Mouse (Mus musculus) liver, adult (tissue): ENCODE results near the gene Fjx1.

Source experiments
- GATA4 ChIP-seq: IDR thresholded peaks from 2 replicates; pipeline ENCODE4 v1.6.1; 2014; ENCODE audit warnings: mild to moderate bottlenecking, low read length; ENCODE audit not compliant: insufficient replicate concordance

The Fjx1 gene

GRCm38 (mm10) chr2:102451671-102452549, at the start of gene Fjx1:
TSS of gene Fjx1 (minus strand) at chr2:102452499.
- no peak for TF ChIP-seq GATA4

- no peak for TF ChIP-seq GATA4
These were observed 47.8 kb upstream of the Fjx1 start for GRCm38 (mm10) chr2:102500001-102500689.

- TF ChIP-seq GATA4 = no peak
These were observed 28.4 kb upstream of the Fjx1 start for GRCm38 (mm10) chr2:102480738-102481137.

- TF ChIP-seq GATA4 = no peak
These were observed 23.8 kb upstream of the Fjx1 start for GRCm38 (mm10) chr2:102476101-102476500.

GRCm38 (mm10) chr2:102468645-102469044, 16.3 kb upstream of the Fjx1 start:
- no peak for TF ChIP-seq GATA4

- TF ChIP-seq GATA4 = no peak
These were observed 12.0 kb upstream of the Fjx1 start for GRCm38 (mm10) chr2:102464342-102464732.

GRCm38 (mm10) chr2:102463587-102464341, 11.5 kb upstream of the Fjx1 start:
- TF ChIP-seq GATA4 = no peak

GRCm38 (mm10) chr2:102461491-102461890, 9.2 kb upstream of the Fjx1 start:
- no peak for TF ChIP-seq GATA4

- no peak for TF ChIP-seq GATA4
These were observed 2.8 kb upstream of the Fjx1 start for GRCm38 (mm10) chr2:102455126-102455525.

GRCm38 (mm10) chr2:102453447-102453846, 1.1 kb upstream of the Fjx1 start:
- TF ChIP-seq GATA4 = no peak

- TF ChIP-seq GATA4 = no peak
These were observed 1.3 kb downstream of the Fjx1 start for GRCm38 (mm10) chr2:102450761-102451670.

GRCm38 (mm10) chr2:102450248-102450760, 2.0 kb downstream of the Fjx1 start:
- no peak for TF ChIP-seq GATA4

- TF ChIP-seq GATA4 = no peak
These were observed 2.6 kb downstream of the Fjx1 start for GRCm38 (mm10) chr2:102449630-102450247.

GRCm38 (mm10) chr2:102449056-102449455, 3.2 kb downstream of the Fjx1 start:
- TF ChIP-seq GATA4 = no peak
